Mouse (Mus musculus) ovary, adult 2 months (tissue): ENCODE measurements around the gene Chrm1. TPM values are rescaled to one million over a fixed set of nuclear protein-coding genes. Genes with fewer than 3 reads are reported as not detected.

Source experiments
- polyA plus RNA-seq: library from polyadenylated mRNA; depleted of rRNA; stranded (reverse); fragments of >200 nt; gene quantifications from 2 replicates; pipeline ENCODE4 v1.2.3, GENCODE M21; 2012; rRNA removed

Gene Chrm1
- 0.27 and 0.39 TPM in 2 replicates for polyA plus RNA-seq

DNA sequence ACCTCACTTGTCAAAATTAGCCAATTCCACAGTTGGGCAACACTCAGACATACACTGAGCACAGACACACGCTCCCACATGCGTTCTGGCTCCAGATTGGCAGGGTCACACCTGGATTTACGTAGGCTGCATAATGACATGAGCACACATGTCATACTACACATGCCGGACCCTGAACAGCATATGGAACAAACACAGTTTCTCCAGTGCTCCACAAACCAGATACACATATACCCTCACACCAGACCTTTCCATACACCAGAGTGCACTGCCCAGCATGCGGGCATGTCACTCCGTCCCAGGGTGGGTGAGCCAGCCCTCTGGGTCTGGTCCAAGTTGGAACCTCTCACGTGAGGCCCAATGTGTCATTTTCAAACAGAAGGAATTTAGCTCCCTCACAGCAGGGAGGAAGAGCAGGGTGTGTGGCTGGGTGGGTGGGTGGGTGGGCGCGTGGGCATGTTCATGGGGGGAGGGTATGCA is at the start of gene Chrm1:
Gene Chrm1 (plus strand): TSS at position 430 of the 480 bp plus-strand sequence.

DNA sequence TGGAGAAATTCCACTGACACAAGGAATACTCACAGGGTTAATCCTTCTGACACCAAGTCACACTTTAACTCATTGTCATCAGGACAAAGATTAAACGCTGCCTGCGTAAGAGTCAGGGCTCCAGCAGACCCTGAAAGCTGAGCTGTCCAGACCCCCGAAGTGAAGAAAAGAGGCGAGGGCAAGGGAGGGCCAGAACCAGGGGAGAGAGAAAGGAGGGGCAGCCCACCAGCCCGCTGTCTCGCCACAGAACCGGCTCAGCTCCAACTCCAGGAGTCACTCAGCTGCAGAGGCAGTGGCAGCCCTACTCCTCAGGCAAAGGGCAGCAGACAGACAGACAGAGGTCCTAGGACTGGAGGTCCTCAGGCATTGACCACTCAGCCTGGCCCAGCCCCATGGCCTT is 45.7 kb upstream of the Chrm1 start, which contains the start of gene Slc22a6:
Gene Slc22a6 (plus strand): TSS at position 136 of the 400 bp plus-strand sequence.

DNA sequence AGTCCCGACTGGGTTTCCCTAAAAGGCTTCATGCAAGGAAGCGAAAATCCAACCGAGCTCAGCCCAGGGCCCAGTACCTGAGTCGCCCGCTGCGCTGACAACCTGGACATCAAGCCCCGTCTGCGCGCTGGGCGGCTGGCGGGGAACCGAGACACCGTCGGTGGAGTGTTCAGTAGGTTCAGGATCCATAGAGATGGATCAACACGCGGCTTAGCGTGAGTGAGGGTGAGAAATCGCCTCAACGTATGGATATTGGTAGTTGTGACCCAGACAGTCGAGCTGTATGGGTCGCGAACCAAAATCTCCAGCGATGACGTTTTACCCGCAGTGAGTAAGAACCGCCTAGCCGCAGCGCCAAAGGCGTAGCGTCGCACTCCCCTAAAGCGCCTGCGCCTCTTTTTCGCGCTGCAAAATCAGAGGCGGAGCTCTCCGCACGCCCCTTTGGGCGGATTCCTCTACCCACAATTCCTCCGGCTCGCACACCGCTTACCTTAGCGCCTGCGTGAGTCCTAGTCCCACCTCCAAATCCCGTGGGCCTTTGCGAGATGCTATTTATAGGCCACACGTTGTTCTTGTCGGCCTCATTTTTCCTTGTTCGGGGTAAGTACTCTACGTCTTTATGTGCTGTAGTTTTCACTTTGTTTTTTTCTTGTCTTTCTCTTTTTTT is 59.5 kb downstream of the Chrm1 start, which contains the start of gene Slc3a2:
Gene Slc3a2 (minus strand): TSS at position 463 of the 667 bp plus-strand sequence.

Other genes with a start within 250 kb of the Chrm1 start
- 0.05 and 0.14 TPM in 2 replicates for gene Slc22a8, start 72.5 kb upstream of the Chrm1 start, polyA plus RNA-seq
- not detected in 2 replicates for gene Slc22a6, start 45.8 kb upstream of the Chrm1 start, polyA plus RNA-seq
- gene Slc3a2, start 59.6 kb downstream of the Chrm1 start, polyA plus RNA-seq: 264 and 289 TPM in 2 replicates
- gene Wdr74, start 72.0 kb downstream of the Chrm1 start, polyA plus RNA-seq: 39.6 and 45.2 TPM in 2 replicates
- gene 1700092M07Rik, start 76.9 kb downstream of the Chrm1 start, polyA plus RNA-seq: not detected in 2 replicates
- gene Stx5a, start 77.6 kb downstream of the Chrm1 start, polyA plus RNA-seq: 114 and 132 TPM in 2 replicates
- gene Nxf1, start 93.3 kb downstream of the Chrm1 start, polyA plus RNA-seq: 61.6 and 71.3 TPM in 2 replicates
- gene Tmem223, start 107.2 kb downstream of the Chrm1 start, polyA plus RNA-seq: 276 and 327 TPM in 2 replicates
- 127 and 136 TPM in 2 replicates for gene Tmem179b, start 110.7 kb downstream of the Chrm1 start, polyA plus RNA-seq
- gene Taf6l, start 122.6 kb downstream of the Chrm1 start, polyA plus RNA-seq: 26.9 and 28.3 TPM in 2 replicates
- 24.6 and 45.5 TPM in 2 replicates for gene Polr2g, start 134.8 kb downstream of the Chrm1 start, polyA plus RNA-seq
- gene Zbtb3, start 138.8 kb downstream of the Chrm1 start, polyA plus RNA-seq: 3.0 and 3.2 TPM in 2 replicates
- gene Ttc9c, start 155.5 kb downstream of the Chrm1 start, polyA plus RNA-seq: 12.5 and 19.6 TPM in 2 replicates
- 16.0 and 24.5 TPM in 2 replicates for gene Hnrnpul2, start 156.2 kb downstream of the Chrm1 start, polyA plus RNA-seq
- 0.68 TPM in 1 of 2 replicates, not detected in the other for gene AC129217.1, start 166.0 kb downstream of the Chrm1 start, polyA plus RNA-seq
- 183 and 186 TPM in 2 replicates for gene Bscl2, start 173.7 kb downstream of the Chrm1 start, polyA plus RNA-seq
- 1.5 and 1.9 TPM in 2 replicates for gene Gng3, start 175.4 kb downstream of the Chrm1 start, polyA plus RNA-seq
- 3.2 and 4.4 TPM in 2 replicates for gene Lrrn4cl, start 187.0 kb downstream of the Chrm1 start, polyA plus RNA-seq
- gene Ubxn1, start 207.7 kb downstream of the Chrm1 start, polyA plus RNA-seq: 115 and 129 TPM in 2 replicates
- gene Uqcc3, start 217.1 kb downstream of the Chrm1 start, polyA plus RNA-seq: 22.7 and 33.5 TPM in 2 replicates
- gene Lbhd1, start 219.9 kb downstream of the Chrm1 start, polyA plus RNA-seq: 0.85 and 1.2 TPM in 2 replicates
- gene Gm49403, start 220.1 kb downstream of the Chrm1 start, polyA plus RNA-seq: not detected in 2 replicates
- gene 1810009A15Rik, start 225.1 kb downstream of the Chrm1 start, polyA plus RNA-seq: 19.1 and 24.3 TPM in 2 replicates
- not detected in 2 replicates for gene Gm49416, start 225.1 kb downstream of the Chrm1 start, polyA plus RNA-seq
- gene Ints5, start 229.2 kb downstream of the Chrm1 start, polyA plus RNA-seq: 37.5 and 40.2 TPM in 2 replicates
- 135 and 159 TPM in 2 replicates for gene Ganab, start 234.3 kb downstream of the Chrm1 start, polyA plus RNA-seq